9 mouse cellular contexts compared by ENCODE assay signal in genomic region chr1:87155531-87156198, GRCm38 (mm10). TPM values are rescaled to one million over a fixed set of nuclear protein-coding genes. Genes with fewer than 3 reads are reported as not detected.
DNase-seq lines count a peak whose midpoint lies in the region; ATAC-seq lines count a peak whose summit lies in the region.
"Had no signal": no experiment of that assay in that cellular context is flagged by ENCODE, and none has a peak within 500 bp of the region (broad histone marks: within the 10 kb centered on the region; RNA-seq: fewer than 3 reads in every experiment).

No protein-coding gene starts in this region.

- H3K27ac ChIP-seq in embryonic facial prominence, embryonic 11.5 days (replicated peaks; ENCODE audit: low read depth, low read length): no peak overlapping the region
- no peak overlapping the region for H3K27ac ChIP-seq in hindbrain, embryonic 16.5 days (ENCODE audit: low read depth, low read length)
- H3K27ac ChIP-seq in neural tube, embryonic 15.5 days (replicated peaks): peak overlapping the region; percentile 45

- no peak for ATAC-seq in embryonic facial prominence, embryonic 11.5 days (replicated peaks; ENCODE audit: insufficient number of reproducible peaks, low FRiP score, low TSS enrichment, low read depth)
- peak; percentile 34 for ATAC-seq in hindbrain, embryonic 16.5 days
- ATAC-seq in neural tube, embryonic 15.5 days (ENCODE audit: low FRiP score): peak; percentile 53

- H3K9ac ChIP-seq in embryonic facial prominence, embryonic 11.5 days (replicated peaks; ENCODE audit: low read length): peak overlapping the region; percentile 20; the same call in 1 of the 2 replicates
- peak overlapping the region; percentile 66 for H3K9ac ChIP-seq in hindbrain, embryonic 16.5 days (ENCODE audit: low read depth, low read length)
- peak overlapping the region; percentile 64 for H3K9ac ChIP-seq in neural tube, embryonic 15.5 days (replicated peaks)

- no peaks in the 10 kb centered on the region for H3K4me1 ChIP-seq in embryonic facial prominence, embryonic 11.5 days (ENCODE audit: control insufficient read depth, insufficient read depth, low read length)
- peaks cover 14% of the 10 kb centered on the region for H3K4me1 ChIP-seq in hindbrain, embryonic 16.5 days (ENCODE audit: control insufficient read depth, insufficient read depth, low read depth, low read length)
- peaks cover 39% of the 10 kb centered on the region for H3K4me1 ChIP-seq in neural tube, embryonic 15.5 days

- H3K27me3 ChIP-seq in embryonic facial prominence, embryonic 11.5 days (ENCODE audit: control insufficient read depth, insufficient read depth, low read length): peaks cover 74% of the 10 kb centered on the region
- H3K27me3 ChIP-seq in hindbrain, embryonic 16.5 days (replicated peaks; ENCODE audit: control insufficient read depth, insufficient read depth, low read length): peaks cover 48% of the 10 kb centered on the region
- peaks cover 95% of the 10 kb centered on the region for H3K27me3 ChIP-seq in neural tube, embryonic 15.5 days (replicated peaks)

- 1% methylated on average over 41 of the region's 56 CpGs for WGBS in embryonic facial prominence, embryonic 11.5 days
- WGBS in hindbrain, embryonic 16.5 days: under 1% methylated on average over 55 of the region's 56 CpGs
- 1% methylated on average over 39 of the region's 56 CpGs for WGBS in neural tube, embryonic 15.5 days

- peak overlapping the region; percentile 64 for H3K4me2 ChIP-seq in embryonic facial prominence, embryonic 11.5 days (ENCODE audit: low read depth, low read length)
- peak overlapping the region; percentile 74 for H3K4me2 ChIP-seq in hindbrain, embryonic 16.5 days (ENCODE audit: low read length)
- H3K4me2 ChIP-seq in neural tube, embryonic 15.5 days: peak overlapping the region; percentile 74

- peak overlapping the region; percentile 34 for H3K4me3 ChIP-seq in embryonic facial prominence, embryonic 11.5 days (ENCODE audit: low read depth, low read length)
- H3K4me3 ChIP-seq in hindbrain, embryonic 16.5 days (ENCODE audit: low read length): peak overlapping the region; percentile 48
- H3K4me3 ChIP-seq in neural tube, embryonic 15.5 days (replicated peaks): peak overlapping the region; percentile 49

- intact Hi-C loops in left cerebral cortex, postnatal 36 days (cut with DNase I): no loop called here

- DNase-seq in left cerebral cortex, postnatal 36 days (ENCODE audit: low spot score in 2 of 2): peak; percentile 18 to 35
- DNase-seq in left cerebral cortex, adult 11 months (ENCODE audit: low spot score): no peak
- DNase-seq in embryonic facial prominence, embryonic 11.5 days (ENCODE audit: low spot score): peak; percentile 65
- DNase-seq in layer of hippocampus, postnatal 36 days: no peak
- no peak for DNase-seq in cerebellum, postnatal 14 days
- DNase-seq in adrenal gland, adult 18-20 months (ENCODE audit: low spot score in 2 of 2): no peak

- no peaks in the 10 kb centered on the region for H3K9me3 ChIP-seq in embryonic facial prominence, embryonic 11.5 days (replicated peaks; ENCODE audit: control insufficient read depth, low read length)
- no peaks in the 10 kb centered on the region for H3K9me3 ChIP-seq in hindbrain, embryonic 16.5 days (ENCODE audit: control insufficient read depth, low read length)
- H3K9me3 ChIP-seq in neural tube, embryonic 15.5 days (replicated peaks): no peaks in the 10 kb centered on the region

- no peaks in the 10 kb centered on the region for H3K36me3 ChIP-seq in embryonic facial prominence, embryonic 11.5 days (replicated peaks; ENCODE audit: control insufficient read depth, insufficient read depth, low read depth, low read length)
- no peaks in the 10 kb centered on the region for H3K36me3 ChIP-seq in hindbrain, embryonic 16.5 days (ENCODE audit: control insufficient read depth, insufficient read depth, low read length)
- no peaks in the 10 kb centered on the region for H3K36me3 ChIP-seq in neural tube, embryonic 15.5 days

RNA-seq across cellular contexts. Expression of gene Ecel1, which starts 0.7 kb away (rescaled TPM):
- total RNA-seq in left cerebral cortex, postnatal 36 days (2021): 10 to 100 TPM in 1 of 2 experiments, 1 to 10 TPM in 1; 5.8 to 12.6 TPM
- 0.74 and 2.1 TPM in 2 replicates for polyA plus RNA-seq in embryonic facial prominence, embryonic 11.5 days (2014; fragmentation: Nextera tagmentation; extraction: Ambion mirVana)
- 34.9 and 40.2 TPM in 2 replicates for polyA plus RNA-seq in hindbrain, embryonic 16.5 days (2015; fragmentation: Nextera tagmentation; extraction: Ambion mirVana)
- polyA plus RNA-seq in neural tube, embryonic 15.5 days (2015; fragmentation: Nextera tagmentation; extraction: Ambion mirVana): 71.9 and 84.7 TPM in 2 replicates
- total RNA-seq in layer of hippocampus, postnatal 36 days (2021): 1 to 10 TPM; 1.3 to 2.4 TPM
- 1 to 10 TPM; 1.1 to 2.9 TPM for total RNA-seq in adrenal gland, adult 18-20 months (2021)

RNA-seq across cellular contexts. Expression of gene Prss56, which starts 27.4 kb away (rescaled TPM):
- total RNA-seq in left cerebral cortex, postnatal 36 days (2021): under 1 TPM; 0.88 to 0.89 TPM
- polyA plus RNA-seq in embryonic facial prominence, embryonic 11.5 days (2014; fragmentation: Nextera tagmentation; extraction: Ambion mirVana): 0.28 and 0.74 TPM in 2 replicates
- 2.1 and 2.6 TPM in 2 replicates for polyA plus RNA-seq in hindbrain, embryonic 16.5 days (2015; fragmentation: Nextera tagmentation; extraction: Ambion mirVana)
- 4.0 and 5.3 TPM in 2 replicates for polyA plus RNA-seq in neural tube, embryonic 15.5 days (2015; fragmentation: Nextera tagmentation; extraction: Ambion mirVana)
- total RNA-seq in layer of hippocampus, postnatal 36 days (2021): under 1 TPM in 1 of 2 experiments, not detected in 1; 0.15 TPM
- total RNA-seq in adrenal gland, adult 18-20 months (2021): not detected

RNA-seq across cellular contexts. Expression of gene Akp3, which starts 30.9 kb away (rescaled TPM):
- not detected for total RNA-seq in left cerebral cortex, postnatal 36 days (2021)
- not detected in 2 replicates for polyA plus RNA-seq in embryonic facial prominence, embryonic 11.5 days (2014; fragmentation: Nextera tagmentation; extraction: Ambion mirVana)
- 0.09 TPM in 2 replicates for polyA plus RNA-seq in hindbrain, embryonic 16.5 days (2015; fragmentation: Nextera tagmentation; extraction: Ambion mirVana)
- polyA plus RNA-seq in neural tube, embryonic 15.5 days (2015; fragmentation: Nextera tagmentation; extraction: Ambion mirVana): not detected in 2 replicates
- total RNA-seq in layer of hippocampus, postnatal 36 days (2021): not detected
- not detected for total RNA-seq in adrenal gland, adult 18-20 months (2021)
- total RNA-seq: left cerebral cortex, adult 8-10 months had no signal

RNA-seq across cellular contexts. Expression of gene Chrnd, which starts 34.7 kb away (rescaled TPM):
- not detected for total RNA-seq in left cerebral cortex, postnatal 36 days (2021)
- polyA plus RNA-seq in embryonic facial prominence, embryonic 11.5 days (2014; fragmentation: Nextera tagmentation; extraction: Ambion mirVana): 0.15 and 0.22 TPM in 2 replicates
- 0.62 TPM in 1 of 2 replicates, not detected in the other for polyA plus RNA-seq in hindbrain, embryonic 16.5 days (2015; fragmentation: Nextera tagmentation; extraction: Ambion mirVana)
- polyA plus RNA-seq in neural tube, embryonic 15.5 days (2015; fragmentation: Nextera tagmentation; extraction: Ambion mirVana): 0.33 and 0.37 TPM in 2 replicates
- total RNA-seq in layer of hippocampus, postnatal 36 days (2021): not detected
- not detected for total RNA-seq in adrenal gland, adult 18-20 months (2021)
- total RNA-seq: left cerebral cortex, adult 8-10 months had no signal

RNA-seq across cellular contexts. Expression of gene Chrng, which starts 48.8 kb away (rescaled TPM):
- not detected for total RNA-seq in left cerebral cortex, postnatal 36 days (2021)
- 2.2 and 2.3 TPM in 2 replicates for polyA plus RNA-seq in embryonic facial prominence, embryonic 11.5 days (2014; fragmentation: Nextera tagmentation; extraction: Ambion mirVana)
- 0.96 TPM in 1 of 2 replicates, not detected in the other for polyA plus RNA-seq in hindbrain, embryonic 16.5 days (2015; fragmentation: Nextera tagmentation; extraction: Ambion mirVana)
- polyA plus RNA-seq in neural tube, embryonic 15.5 days (2015; fragmentation: Nextera tagmentation; extraction: Ambion mirVana): 1.2 and 1.5 TPM in 2 replicates
- not detected for total RNA-seq in layer of hippocampus, postnatal 36 days (2021)
- total RNA-seq in adrenal gland, adult 18-20 months (2021): not detected
- total RNA-seq: left cerebral cortex, adult 8-10 months had no signal

Comparison
In these comparisons a context has a peak if more than half of its experiments do, and no peak if none do; other contexts are left out.
1. DNase-seq: peak in left cerebral cortex, postnatal 36 days (2 of 2) and embryonic facial prominence, embryonic 11.5 days (single experiment); none in left cerebral cortex, adult 11 months (single experiment), layer of hippocampus, postnatal 36 days (0 of 2), cerebellum, postnatal 14 days (0 of 2) and adrenal gland, adult 18-20 months (0 of 2).
2. Peak in every context shown above with its lines, with median percentiles within 50 percentile points of each other: H3K4me2 ChIP-seq, H3K4me3 ChIP-seq and H3K9ac ChIP-seq.